Mouse (Mus musculus) embryonic fibroblast, embryonic 13.5 days (primary cell): ENCODE measurements around the gene Ugt1a8.

Source experiments
- CTCF ChIP-seq: IDR thresholded peaks from 2 replicates; pipeline ENCODE4 v1.5.1; 2011; ENCODE audit warnings: mild to moderate bottlenecking, control low read depth, low read length, moderate library complexity, borderline replicate concordance; ENCODE audit not compliant: insufficient read depth
- POLR2A ChIP-seq: IDR thresholded peaks from 2 replicates; pipeline ENCODE4 v1.6.1; 2011; ENCODE audit warnings: low read depth, mild to moderate bottlenecking, control low read depth, low read length, moderate library complexity

GRCm38 (mm10) chr1:88247660-88248059, 160.0 kb downstream of the Ugt1a8 start:
- no peak for TF ChIP-seq POLR2A
- TF ChIP-seq CTCF = no peak
